Mouse (Mus musculus): ENCODE measurements around the gene Col11a2. TPM values are rescaled to one million over a fixed set of nuclear protein-coding genes. Genes with fewer than 3 reads are reported as not detected.

Gene Col11a2
- polyA plus RNA-seq, 1 experiment: 0.94 TPM

- H3K79me2 ChIP-seq (ENCODE audit: control insufficient read depth, insufficient read depth): peaks cover 4% of the 10 kb centered on the region
- peaks cover 12% of the 10 kb centered on the region for H3K36me3 ChIP-seq (ENCODE audit: control insufficient read depth, insufficient read depth)
- H3K27me3 ChIP-seq (ENCODE audit: control insufficient read depth, insufficient read depth, insufficient read length): no peaks in the 10 kb centered on the region
- H3ac ChIP-seq (ENCODE audit: control insufficient read depth, insufficient read length): peak within 1 kb of the TSS; percentile 95
- peak within 1 kb of the TSS; percentile 51 for H3K4me3 ChIP-seq
- TF ChIP-seq TCF3 (IDR thresholded peaks at IDR 0.05; ENCODE audit: insufficient read length, low read depth) (no peak), MYOD1 (IDR thresholded peaks at IDR 0.05; ENCODE audit: control insufficient read depth in 1 of 3, insufficient read length in 2 of 3, low read depth in 2 of 3) (peak in 2 of 3 experiments; percentile 3 to 17), REST (IDR thresholded peaks at IDR 0.05; ENCODE audit: insufficient read depth, insufficient read length) (no peak), E2F4 (IDR thresholded peaks at IDR 0.05; ENCODE audit: insufficient read depth) (peak; percentile 32), POLR2AphosphoS2 (IDR thresholded peaks at IDR 0.05; ENCODE audit: insufficient read length, low read depth) (peak; percentile 98), USF1 (IDR thresholded peaks at IDR 0.05; ENCODE audit: low read depth) (no peak), CEBPB (IDR thresholded peaks at IDR 0.05; ENCODE audit: insufficient read depth, poor library complexity, severe bottlenecking) (no peak), POLR2A (IDR thresholded peaks at IDR 0.05; ENCODE audit: insufficient read length, low read depth) (peak; percentile 97), MYOG (IDR thresholded peaks at IDR 0.05; ENCODE audit: control insufficient read depth in 1 of 3, insufficient read depth in 1 of 3, insufficient read length in 2 of 3, low read depth in 2 of 3) (peak in 1 of 3 experiments; percentile 36), TCF12 (IDR thresholded peaks at IDR 0.05; ENCODE audit: insufficient read depth, poor library complexity, severe bottlenecking) (no peak), SRF (IDR thresholded peaks at IDR 0.05; ENCODE audit: control insufficient read depth, insufficient read length, low read depth) (peak; percentile 45)
- H3K4me2 ChIP-seq (ENCODE audit: low read depth): peak within 1 kb of the TSS; percentile 86
Observed at GRCm38 (mm10) chr17:34024317-34024821, 14.9 kb upstream of the Col11a2 start, which contains the start of gene Ring1. Gene Ring1 (minus strand): TSS chr17:34024680.

- Histone ChIP-seq H3K4me3 (peak overlapping the region; percentile 51), H3K36me3 (ENCODE audit: control insufficient read depth, insufficient read depth) (peaks cover 12% of the 10 kb centered on the region)
Observed at GRCm38 (mm10) chr17:34024861-34025755, 14.1 kb upstream of the Col11a2 start.

GRCm38 (mm10) chr17:34025756-34026151 lies 13.5 kb upstream of the Col11a2 start:
- Histone ChIP-seq H3K79me2 (ENCODE audit: control insufficient read depth, insufficient read depth) (peaks cover 17% of the 10 kb centered on the region), H3K4me3 (peak overlapping the region; percentile 51), H3K4me2 (ENCODE audit: low read depth) (peak overlapping the region; percentile 86), H3K27me3 (ENCODE audit: control insufficient read depth, insufficient read depth, insufficient read length) (no peaks in the 10 kb centered on the region), H3ac (ENCODE audit: control insufficient read depth, insufficient read length) (no peak overlapping the region), H3K36me3 (ENCODE audit: control insufficient read depth, insufficient read depth) (peaks cover 12% of the 10 kb centered on the region)
- TF ChIP-seq SRF (IDR thresholded peaks at IDR 0.05; ENCODE audit: control insufficient read depth, insufficient read length, low read depth): no peak
- TF ChIP-seq USF1 (IDR thresholded peaks at IDR 0.05; ENCODE audit: low read depth): no peak
- TF ChIP-seq MYOD1 (IDR thresholded peaks at IDR 0.05; ENCODE audit: control insufficient read depth in 1 of 3, insufficient read length in 2 of 3, low read depth in 2 of 3): no peak
- no peak for TF ChIP-seq CEBPB (IDR thresholded peaks at IDR 0.05; ENCODE audit: insufficient read depth, poor library complexity, severe bottlenecking)
- TF ChIP-seq TCF12 (IDR thresholded peaks at IDR 0.05; ENCODE audit: insufficient read depth, poor library complexity, severe bottlenecking): no peak
- TF ChIP-seq POLR2AphosphoS2 (IDR thresholded peaks at IDR 0.05; ENCODE audit: insufficient read length, low read depth): peak; percentile 45
- TF ChIP-seq REST (IDR thresholded peaks at IDR 0.05; ENCODE audit: insufficient read depth, insufficient read length): no peak

More at GRCm38 (mm10) chr17:34024861-34025755, 14.1 kb upstream of the Col11a2 start:
- Histone ChIP-seq H3K79me2 (ENCODE audit: control insufficient read depth, insufficient read depth) (peaks cover 11% of the 10 kb centered on the region), H3K27me3 (ENCODE audit: control insufficient read depth, insufficient read depth, insufficient read length) (no peaks in the 10 kb centered on the region), H3ac (ENCODE audit: control insufficient read depth, insufficient read length) (peak overlapping the region; percentile 95), H3K4me2 (ENCODE audit: low read depth) (peak overlapping the region; percentile 86)
- TF ChIP-seq TCF3 (IDR thresholded peaks at IDR 0.05; ENCODE audit: insufficient read length, low read depth): no peak
- peak; percentile 74 for TF ChIP-seq POLR2AphosphoS2 (IDR thresholded peaks at IDR 0.05; ENCODE audit: insufficient read length, low read depth)
- no peak for TF ChIP-seq MYOD1 (IDR thresholded peaks at IDR 0.05; ENCODE audit: control insufficient read depth in 1 of 3, insufficient read length in 2 of 3, low read depth in 2 of 3)

GRCm38 (mm10) chr17:34026221-34026620 lies 13.0 kb upstream of the Col11a2 start:
- no peaks in the 10 kb centered on the region for H3K27me3 ChIP-seq (ENCODE audit: control insufficient read depth, insufficient read depth, insufficient read length)
- H3ac ChIP-seq (ENCODE audit: control insufficient read depth, insufficient read length): no peak overlapping the region
- H3K79me2 ChIP-seq (ENCODE audit: control insufficient read depth, insufficient read depth): peaks cover 22% of the 10 kb centered on the region
- peak overlapping the region; percentile 18 for H3K4me2 ChIP-seq (ENCODE audit: low read depth)
- TF ChIP-seq MYOD1 (IDR thresholded peaks at IDR 0.05; ENCODE audit: control insufficient read depth in 1 of 3, insufficient read length in 2 of 3, low read depth in 2 of 3): no peak
- peak; percentile 0 for TF ChIP-seq POLR2AphosphoS2 (IDR thresholded peaks at IDR 0.05; ENCODE audit: insufficient read length, low read depth)
- peaks cover 12% of the 10 kb centered on the region for H3K36me3 ChIP-seq (ENCODE audit: control insufficient read depth, insufficient read depth)
- H3K4me3 ChIP-seq: peak overlapping the region; percentile 51

- H3K36me3 ChIP-seq (ENCODE audit: control insufficient read depth, insufficient read depth): peaks cover 12% of the 10 kb centered on the region
- H3K79me2 ChIP-seq (ENCODE audit: control insufficient read depth, insufficient read depth): peaks cover 24% of the 10 kb centered on the region
- H3K27me3 ChIP-seq (ENCODE audit: control insufficient read depth, insufficient read depth, insufficient read length): no peaks in the 10 kb centered on the region
- peak; percentile 5 for TF ChIP-seq USF1 (IDR thresholded peaks at IDR 0.05; ENCODE audit: low read depth)
- no peak for TF ChIP-seq MYOD1 (IDR thresholded peaks at IDR 0.05; ENCODE audit: control insufficient read depth in 1 of 3, insufficient read length in 2 of 3, low read depth in 2 of 3)
- peak overlapping the region; percentile 33 for H3K4me3 ChIP-seq
- peak overlapping the region; percentile 72 for H3K4me2 ChIP-seq (ENCODE audit: low read depth)
- H3ac ChIP-seq (ENCODE audit: control insufficient read depth, insufficient read length): peak overlapping the region; percentile 5
Observed at GRCm38 (mm10) chr17:34026917-34027655, 12.2 kb upstream of the Col11a2 start.
